8 mouse cellular contexts compared by ENCODE assay signal in the genomic region with DNA sequence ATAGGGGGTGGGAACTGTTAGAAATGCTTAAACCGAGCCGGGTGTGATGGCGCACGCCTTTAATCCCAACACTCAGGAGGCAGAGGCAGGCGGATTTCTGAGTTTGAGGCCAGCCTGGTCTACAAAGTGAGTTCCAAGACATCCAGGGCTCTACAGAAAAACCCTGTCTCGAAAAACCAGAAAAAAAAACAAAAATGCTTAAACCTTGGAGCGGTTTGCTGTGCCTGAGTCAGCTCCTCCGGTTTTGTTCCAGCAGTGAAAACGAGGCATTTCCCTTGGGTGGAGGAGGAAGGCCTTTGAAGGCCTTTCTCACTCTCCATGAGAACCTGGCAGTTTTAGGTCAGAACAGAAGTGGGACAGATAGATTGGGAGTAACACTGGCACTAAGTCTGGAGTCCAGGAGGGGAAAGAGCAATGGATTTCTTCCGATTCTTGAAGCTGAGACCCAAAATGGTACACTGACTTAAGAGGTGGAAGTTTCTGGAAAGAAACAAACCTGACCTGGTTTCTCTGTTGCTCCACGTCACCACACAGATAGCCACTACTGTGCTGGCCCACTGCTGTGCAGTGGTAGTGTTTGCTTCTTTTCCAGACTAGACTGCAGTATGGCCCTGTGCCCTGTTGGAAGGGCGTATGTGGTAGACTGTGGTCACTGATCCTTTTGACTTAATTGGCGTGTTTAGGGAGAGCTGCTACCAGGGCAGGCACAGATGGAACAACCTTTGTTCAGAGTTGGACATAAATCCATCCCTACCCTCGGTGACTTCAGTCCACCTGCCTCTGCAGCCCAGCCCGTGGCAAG. TPM values are rescaled to one million over a fixed set of nuclear protein-coding genes. Genes with fewer than 3 reads are reported as not detected.
A peak's percentile ranks its signal among the peaks of the same experiment; 100 is the strongest.
DNase-seq lines count a peak whose midpoint lies in the region; ATAC-seq and TF ChIP-seq lines count a peak whose summit lies in the region.

No protein-coding gene starts in this region.

- peak overlapping the region; percentile 86 for H3K4me3 ChIP-seq in kidney, embryonic 14.5 days (ENCODE audit: low read length)
- peak overlapping the region; percentile 91 for H3K4me3 ChIP-seq in heart, embryonic 10.5 days
- peak overlapping the region; percentile 46 for H3K4me3 ChIP-seq in limb, embryonic 14.5 days (replicated peaks; ENCODE audit: low read length)
- H3K4me3 ChIP-seq in stomach, postnatal 0 days (ENCODE audit: low read depth, low read length): peak overlapping the region; percentile 76; the same call in 1 of the 2 replicates

- H3K9ac ChIP-seq in kidney, embryonic 14.5 days (ENCODE audit: low read depth, low read length): peak overlapping the region; percentile 58; the same call in 1 of the 2 replicates
- peak overlapping the region; percentile 56; the same call in 1 of the 2 replicates for H3K9ac ChIP-seq in limb, embryonic 14.5 days (ENCODE audit: low read depth, low read length, severe bottlenecking)
- 0 out of 2 replicates have a peak overlapping the region, but pooled peaks have one; percentile 1 for H3K9ac ChIP-seq in stomach, postnatal 0 days (ENCODE audit: low read length)

- H3K4me2 ChIP-seq in kidney, embryonic 14.5 days (replicated peaks; ENCODE audit: low read depth, low read length): peak overlapping the region; percentile 90
- H3K4me2 ChIP-seq in limb, embryonic 14.5 days (replicated peaks; ENCODE audit: low read depth, low read length, severe bottlenecking): peak overlapping the region; percentile 68
- H3K4me2 ChIP-seq in stomach, postnatal 0 days (replicated peaks; ENCODE audit: low read depth): peak overlapping the region; percentile 95

- no peak for DNase-seq in kidney, postnatal 4 days
- peak; percentile 35 to 44 for DNase-seq in adrenal gland, postnatal 36 days
- no peak for DNase-seq in heart, embryonic 10.5 days (ENCODE audit: low spot score)
- no peak for DNase-seq in limb, embryonic 14.5 days (ENCODE audit: low spot score)
- DNase-seq in stomach, postnatal 0 days (ENCODE audit: low spot score): peak; percentile 26
- DNase-seq in right cerebral cortex, adult 2 months (ENCODE audit: low spot score in 2 of 2): no peak
- no peak for DNase-seq in left cerebral cortex, adult 18-20 months (ENCODE audit: low spot score in 2 of 2)

- H3K27me3 ChIP-seq in kidney, embryonic 14.5 days (ENCODE audit: control insufficient read depth, insufficient read depth, low read length): no peaks in the 10 kb centered on the region
- no peaks in the 10 kb centered on the region for H3K27me3 ChIP-seq in heart, embryonic 10.5 days (ENCODE audit: insufficient read depth, poor library complexity, severe bottlenecking)
- no peaks in the 10 kb centered on the region for H3K27me3 ChIP-seq in limb, embryonic 14.5 days (ENCODE audit: control insufficient read depth, insufficient read depth, low read length)
- H3K27me3 ChIP-seq in stomach, postnatal 0 days (ENCODE audit: control insufficient read depth, insufficient read depth, low read length): no peaks in the 10 kb centered on the region

- peak overlapping the region; percentile 85; the same call in 1 of the 2 replicates for H3K27ac ChIP-seq in kidney, embryonic 14.5 days (ENCODE audit: low read depth, low read length)
- peak overlapping the region; percentile 89 for H3K27ac ChIP-seq in heart, embryonic 10.5 days
- H3K27ac ChIP-seq in limb, embryonic 14.5 days (replicated peaks; ENCODE audit: low read depth, low read length): peak overlapping the region; percentile 78
- H3K27ac ChIP-seq in stomach, postnatal 0 days (replicated peaks): peak overlapping the region; percentile 82

- H3K4me1 ChIP-seq in kidney, embryonic 14.5 days (ENCODE audit: control insufficient read depth, insufficient read depth, low read length): peaks cover 31% of the 10 kb centered on the region
- peaks cover 65% of the 10 kb centered on the region for H3K4me1 ChIP-seq in heart, embryonic 10.5 days
- peaks cover 31% of the 10 kb centered on the region for H3K4me1 ChIP-seq in limb, embryonic 14.5 days (ENCODE audit: control insufficient read depth, insufficient read depth, low read length)
- H3K4me1 ChIP-seq in stomach, postnatal 0 days (replicated peaks; ENCODE audit: control insufficient read depth, insufficient read depth): peaks cover 7% of the 10 kb centered on the region

- no peaks in the 10 kb centered on the region for H3K9me3 ChIP-seq in kidney, embryonic 14.5 days (ENCODE audit: control insufficient read depth, low read length)
- no peaks in the 10 kb centered on the region for H3K9me3 ChIP-seq in heart, embryonic 10.5 days
- no peaks in the 10 kb centered on the region for H3K9me3 ChIP-seq in limb, embryonic 14.5 days (ENCODE audit: control insufficient read depth, low read length)
- no peaks in the 10 kb centered on the region for H3K9me3 ChIP-seq in stomach, postnatal 0 days (ENCODE audit: control insufficient read depth, low read length)

- no peak for TF ChIP-seq CTCF in stomach, postnatal 0 days (IDR thresholded peaks at IDR 0.05; ENCODE audit: low read depth)

- no peak for ATAC-seq in kidney, embryonic 14.5 days (ENCODE audit: low FRiP score, low TSS enrichment)
- no peak for ATAC-seq in limb, embryonic 14.5 days (ENCODE audit: low FRiP score, low read depth)
- ATAC-seq in stomach, postnatal 0 days (ENCODE audit: low FRiP score, low TSS enrichment): no peak

- peaks cover 23% of the 10 kb centered on the region for H3K36me3 ChIP-seq in kidney, embryonic 14.5 days (ENCODE audit: control insufficient read depth, insufficient read depth, low read length)
- peaks cover 37% of the 10 kb centered on the region for H3K36me3 ChIP-seq in heart, embryonic 10.5 days
- peaks cover 32% of the 10 kb centered on the region for H3K36me3 ChIP-seq in limb, embryonic 14.5 days (ENCODE audit: control insufficient read depth, insufficient read depth, low read length)
- H3K36me3 ChIP-seq in stomach, postnatal 0 days (ENCODE audit: control insufficient read depth, insufficient read depth, low read length): peaks cover 9% of the 10 kb centered on the region

- 57% methylated on average over 15 of the region's 15 CpGs for WGBS in kidney, embryonic 14.5 days
- WGBS in heart, embryonic 10.5 days: 63% methylated on average over 15 of the region's 15 CpGs
- WGBS in limb, embryonic 14.5 days: 66% methylated on average over 15 of the region's 15 CpGs
- WGBS in stomach, postnatal 0 days: 53% methylated on average over 15 of the region's 15 CpGs

- no peak for TF ChIP-seq EP300 in stomach, postnatal 0 days (optimal IDR thresholded peaks at IDR 0.05)

- no peak for TF ChIP-seq POLR2A in limb, embryonic 14.5 days (IDR thresholded peaks at IDR 0.05; ENCODE audit: borderline replicate concordance, extremely low read depth, insufficient read depth, insufficient read length)

RNA-seq across cellular contexts. Expression of a gene that starts 1.4 kb away (rescaled TPM):
- 11.8 and 19.7 TPM in 2 replicates for polyA plus RNA-seq in kidney, embryonic 14.5 days (2014; fragmentation: Nextera tagmentation; extraction: Ambion mirVana)
- total RNA-seq in adrenal gland, postnatal 36 days (2021): 10 to 100 TPM; 29.0 to 54.7 TPM
- polyA plus RNA-seq in heart, embryonic 10.5 days (2016; fragmentation: Nextera tagmentation; extraction: Ambion mirVana): 13.5 and 15.6 TPM in 2 replicates
- 37.4 and 44.8 TPM in 2 replicates for polyA plus RNA-seq in limb, embryonic 14.5 days (2012; rRNA removed)
- polyA plus RNA-seq in limb, embryonic 14.5 days (2014; fragmentation: Nextera tagmentation; extraction: Ambion mirVana): 18.9 and 21.0 TPM in 2 replicates
- polyA plus RNA-seq in stomach, postnatal 0 days (2015; fragmentation: Nextera tagmentation; extraction: Ambion mirVana): 8.2 and 8.7 TPM in 2 replicates
- total RNA-seq in left cerebral cortex, adult 18-20 months (2021): 10 to 100 TPM; 29.3 to 34.3 TPM

RNA-seq across cellular contexts. Expression of a gene that starts 1.6 kb away (rescaled TPM):
- polyA plus RNA-seq in kidney, embryonic 14.5 days (2014; fragmentation: Nextera tagmentation; extraction: Ambion mirVana): 4.0 and 6.0 TPM in 2 replicates
- total RNA-seq in adrenal gland, postnatal 36 days (2021): 10 to 100 TPM; 10.0 to 12.6 TPM
- polyA plus RNA-seq in heart, embryonic 10.5 days (2016; fragmentation: Nextera tagmentation; extraction: Ambion mirVana): 8.0 and 8.4 TPM in 2 replicates
- polyA plus RNA-seq in limb, embryonic 14.5 days (2012; rRNA removed): 22.5 and 28.1 TPM in 2 replicates
- 5.2 and 6.9 TPM in 2 replicates for polyA plus RNA-seq in limb, embryonic 14.5 days (2014; fragmentation: Nextera tagmentation; extraction: Ambion mirVana)
- 1.8 and 2.1 TPM in 2 replicates for polyA plus RNA-seq in stomach, postnatal 0 days (2015; fragmentation: Nextera tagmentation; extraction: Ambion mirVana)
- total RNA-seq in left cerebral cortex, adult 18-20 months (2021): 10 to 100 TPM; 93.9 to 94.5 TPM

RNA-seq across cellular contexts. Expression of a gene that starts 39.7 kb away (rescaled TPM):
- polyA plus RNA-seq in kidney, embryonic 14.5 days (2014; fragmentation: Nextera tagmentation; extraction: Ambion mirVana): 0.45 TPM in 1 of 2 replicates, not detected in the other
- total RNA-seq in adrenal gland, postnatal 36 days (2021): not detected
- polyA plus RNA-seq in heart, embryonic 10.5 days (2016; fragmentation: Nextera tagmentation; extraction: Ambion mirVana): 2,404 and 4,482 TPM in 2 replicates
- 0.33 TPM in 1 of 2 replicates, not detected in the other for polyA plus RNA-seq in limb, embryonic 14.5 days (2012; rRNA removed)
- 0.87 and 1.0 TPM in 2 replicates for polyA plus RNA-seq in limb, embryonic 14.5 days (2014; fragmentation: Nextera tagmentation; extraction: Ambion mirVana)
- 0.30 and 0.74 TPM in 2 replicates for polyA plus RNA-seq in stomach, postnatal 0 days (2015; fragmentation: Nextera tagmentation; extraction: Ambion mirVana)
- total RNA-seq in left cerebral cortex, adult 18-20 months (2021): under 1 TPM in 1 of 2 experiments, not detected in 1; 0.40 TPM

RNA-seq across cellular contexts. Expression of a gene that starts 47.6 kb away (rescaled TPM):
- polyA plus RNA-seq in kidney, embryonic 14.5 days (2014; fragmentation: Nextera tagmentation; extraction: Ambion mirVana): 17.4 and 22.8 TPM in 2 replicates
- total RNA-seq in adrenal gland, postnatal 36 days (2021): 10 to 100 TPM; 76.6 to 96.6 TPM
- polyA plus RNA-seq in heart, embryonic 10.5 days (2016; fragmentation: Nextera tagmentation; extraction: Ambion mirVana): 20.8 and 25.5 TPM in 2 replicates
- 11.0 and 14.6 TPM in 2 replicates for polyA plus RNA-seq in limb, embryonic 14.5 days (2012; rRNA removed)
- 17.6 and 20.1 TPM in 2 replicates for polyA plus RNA-seq in limb, embryonic 14.5 days (2014; fragmentation: Nextera tagmentation; extraction: Ambion mirVana)
- polyA plus RNA-seq in stomach, postnatal 0 days (2015; fragmentation: Nextera tagmentation; extraction: Ambion mirVana): 23.2 and 26.9 TPM in 2 replicates
- 10 to 100 TPM in 1 of 2 experiments, 1 to 10 TPM in 1; 6.6 to 10.1 TPM for total RNA-seq in left cerebral cortex, adult 18-20 months (2021)

RNA-seq across cellular contexts. Expression of a gene that starts 54.6 kb away (rescaled TPM):
- polyA plus RNA-seq in kidney, embryonic 14.5 days (2014; fragmentation: Nextera tagmentation; extraction: Ambion mirVana): not detected in 2 replicates
- total RNA-seq in adrenal gland, postnatal 36 days (2021): 1 to 10 TPM in 1 of 2 experiments, not detected in 1; 2.9 TPM
- polyA plus RNA-seq in heart, embryonic 10.5 days (2016; fragmentation: Nextera tagmentation; extraction: Ambion mirVana): 124 and 308 TPM in 2 replicates
- polyA plus RNA-seq in limb, embryonic 14.5 days (2012; rRNA removed): 0.11 TPM in 1 of 2 replicates, not detected in the other
- polyA plus RNA-seq in limb, embryonic 14.5 days (2014; fragmentation: Nextera tagmentation; extraction: Ambion mirVana): 0.44 TPM in 1 of 2 replicates, not detected in the other
- not detected in 2 replicates for polyA plus RNA-seq in stomach, postnatal 0 days (2015; fragmentation: Nextera tagmentation; extraction: Ambion mirVana)
- total RNA-seq in left cerebral cortex, adult 18-20 months (2021): not detected

Comparison
In these comparisons a context has a peak if more than half of its experiments do, and no peak if none do; other contexts are left out.
1. H3K9ac ChIP-seq: peak in every context shown above with its lines; median percentile 58 in kidney, embryonic 14.5 days; 56 in limb, embryonic 14.5 days; 1 in stomach, postnatal 0 days.
2. DNase-seq: peak in adrenal gland, postnatal 36 days (2 of 2) and stomach, postnatal 0 days (single experiment); none in kidney, postnatal 4 days (0 of 2), heart, embryonic 10.5 days (single experiment), limb, embryonic 14.5 days (single experiment), right cerebral cortex, adult 2 months (0 of 2) and left cerebral cortex, adult 18-20 months (0 of 2).
3. RNA of a gene that starts 39.7 kb away (polyA plus RNA-seq): 2,404 to 4,482 TPM in heart, embryonic 10.5 days; 0.33 to 1.0 TPM in limb, embryonic 14.5 days, 0.30 to 0.74 TPM in stomach, postnatal 0 days and 0.45 TPM in kidney, embryonic 14.5 days; every median in the first group is over 1,000 times any median in the second.
4. Peak in every context shown above with its lines, with median percentiles within 50 percentile points of each other: H3K27ac ChIP-seq, H3K4me2 ChIP-seq and H3K4me3 ChIP-seq.